Mouse (Mus musculus): ENCODE measurements around the gene Dand5. TPM values are rescaled to one million over a fixed set of nuclear protein-coding genes. Genes with fewer than 3 reads are reported as not detected.

Gene Dand5
- polyA plus RNA-seq, 1 experiment from 2014 or later, result 6.3 TPM

GRCm38 (mm10) chr8:84794486-84794885 lies 28.1 kb downstream of the Dand5 start:
- Histone ChIP-seq H3K27ac (peak overlapping the region; percentile 66), H3K9ac (peak overlapping the region; percentile 62), H3K9me3 (no peaks in the 10 kb centered on the region), H3K36me3 (peaks cover 26% of the 10 kb centered on the region), H3K4me2 (replicated peaks) (peak overlapping the region; percentile 48), H3K27me3 (peaks cover 62% of the 10 kb centered on the region), H3K4me1 (peaks cover 93% of the 10 kb centered on the region), H3K4me3 (peak overlapping the region; percentile 9; the same call in 1 of the 2 replicates)
- no peak for ATAC-seq (ENCODE audit: low FRiP score, low read depth)
- WGBS, result 47% methylated on average over 7 of the region's 7 CpGs

DNA sequence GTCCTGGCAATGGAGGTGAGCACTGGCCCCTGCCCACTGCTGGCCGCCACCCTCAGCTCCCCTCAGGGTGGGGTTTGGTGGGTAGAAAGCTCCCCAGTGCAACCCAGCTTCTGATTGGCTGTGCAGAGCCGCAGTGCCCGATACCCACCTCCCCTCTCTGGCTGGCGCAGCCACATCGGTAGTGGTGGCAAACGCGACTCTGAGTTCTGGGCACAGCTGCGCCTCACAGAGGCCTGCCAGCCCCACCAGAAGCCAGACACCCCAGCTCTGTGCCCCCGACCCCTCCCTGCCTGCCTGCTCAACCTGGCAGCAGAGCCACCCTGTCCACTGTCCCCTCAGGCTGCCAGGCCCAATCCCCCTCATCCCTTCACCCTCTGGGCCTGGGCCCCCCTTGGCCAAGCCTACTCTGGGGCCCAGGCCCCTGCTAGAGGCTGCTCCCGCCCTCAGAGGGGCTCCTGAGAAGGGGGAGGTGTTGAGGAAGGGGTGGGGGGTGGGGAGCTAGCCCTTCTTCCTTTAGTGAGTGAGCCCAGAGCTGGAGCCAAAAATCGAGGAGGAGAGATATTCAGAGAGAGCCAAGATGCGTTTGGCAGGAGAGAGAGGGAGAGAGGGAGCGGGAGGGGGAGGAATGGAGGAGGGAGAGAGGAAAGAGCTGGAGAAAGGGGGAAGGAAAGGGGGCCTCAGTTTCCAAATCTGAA lies 28.7 kb downstream of the Dand5 start:
- H3K36me3 ChIP-seq, result peaks cover 26% of the 10 kb centered on the region
- H3K4me2 ChIP-seq (replicated peaks), result peak overlapping the region; percentile 48
- ATAC-seq (ENCODE audit: low FRiP score, low read depth), result peak; percentile 46; the same call in 1 of the 2 replicates
- peaks cover 67% of the 10 kb centered on the region for H3K27me3 ChIP-seq
- peak overlapping the region; percentile 66 for H3K27ac ChIP-seq
- peak overlapping the region; percentile 62 for H3K9ac ChIP-seq
- no peaks in the 10 kb centered on the region for H3K9me3 ChIP-seq
- 54% methylated on average over 13 of the region's 13 CpGs for WGBS
- peaks cover 98% of the 10 kb centered on the region for H3K4me1 ChIP-seq
- peak overlapping the region; percentile 9 for H3K4me3 ChIP-seq

DNA sequence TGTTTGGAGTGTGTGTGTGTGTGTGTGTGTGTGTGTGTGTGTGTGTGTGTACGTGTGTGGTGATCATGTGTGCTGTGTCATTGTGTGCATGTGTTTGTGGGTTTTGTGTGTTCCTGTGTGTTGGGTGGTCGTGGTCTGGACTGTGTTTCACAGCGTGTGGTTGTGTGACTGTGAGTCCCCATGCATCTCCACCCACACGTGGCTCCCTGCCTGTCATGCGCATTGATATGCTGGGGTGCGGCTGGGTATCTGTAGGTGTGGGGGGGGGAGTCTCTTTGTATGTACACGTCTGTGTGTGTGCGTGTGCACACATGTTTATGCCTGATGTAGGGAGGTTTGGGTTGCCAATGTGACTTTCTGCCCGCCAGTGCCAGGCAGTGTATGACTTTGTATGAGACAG lies 29.5 kb downstream of the Dand5 start:
- H3K36me3 ChIP-seq, result peaks cover 25% of the 10 kb centered on the region
- H3K4me1 ChIP-seq, result peaks cover 98% of the 10 kb centered on the region
- H3K27ac ChIP-seq, result no peak overlapping the region
- no peak overlapping the region for H3K4me3 ChIP-seq
- WGBS, result 86% methylated on average over 9 of the region's 9 CpGs
- ATAC-seq (ENCODE audit: low FRiP score, low read depth), result no peak
- no peak overlapping the region for H3K4me2 ChIP-seq (replicated peaks)
- no peak overlapping the region for H3K9ac ChIP-seq
- no peaks in the 10 kb centered on the region for H3K9me3 ChIP-seq
- peaks cover 67% of the 10 kb centered on the region for H3K27me3 ChIP-seq

- no peak for ATAC-seq (ENCODE audit: low FRiP score, low read depth)
- no peak overlapping the region for H3K4me3 ChIP-seq
- no peaks in the 10 kb centered on the region for H3K9me3 ChIP-seq
- H3K27me3 ChIP-seq, result peaks cover 68% of the 10 kb centered on the region
- no peak overlapping the region for H3K9ac ChIP-seq
- no peak overlapping the region for H3K27ac ChIP-seq
- 81% methylated on average over 12 of the region's 12 CpGs for WGBS
- H3K36me3 ChIP-seq, result peaks cover 27% of the 10 kb centered on the region
- no peak overlapping the region for H3K4me2 ChIP-seq (replicated peaks)
- peaks cover 98% of the 10 kb centered on the region for H3K4me1 ChIP-seq
Observed at GRCm38 (mm10) chr8:84792429-84792947, 30.1 kb downstream of the Dand5 start.

- Histone ChIP-seq H3K27me3 (peaks cover 68% of the 10 kb centered on the region), H3K9ac (0 out of 2 replicates have a peak overlapping the region, but pooled peaks have one; percentile 31), H3K36me3 (peaks cover 7% of the 10 kb centered on the region), H3K4me3 (no peak overlapping the region), H3K4me2 (replicated peaks) (0 out of 2 replicates have a peak overlapping the region, but pooled peaks have one; percentile 11), H3K4me1 (peaks cover 98% of the 10 kb centered on the region), H3K9me3 (no peaks in the 10 kb centered on the region), H3K27ac (0 out of 2 replicates have a peak overlapping the region, but pooled peaks have one; percentile 6)
- no peak for ATAC-seq (ENCODE audit: low FRiP score, low read depth)
- 46% methylated on average over 2 of the region's 2 CpGs for WGBS
Observed at GRCm38 (mm10) chr8:84790537-84790936, 32.1 kb downstream of the Dand5 start.

DNA sequence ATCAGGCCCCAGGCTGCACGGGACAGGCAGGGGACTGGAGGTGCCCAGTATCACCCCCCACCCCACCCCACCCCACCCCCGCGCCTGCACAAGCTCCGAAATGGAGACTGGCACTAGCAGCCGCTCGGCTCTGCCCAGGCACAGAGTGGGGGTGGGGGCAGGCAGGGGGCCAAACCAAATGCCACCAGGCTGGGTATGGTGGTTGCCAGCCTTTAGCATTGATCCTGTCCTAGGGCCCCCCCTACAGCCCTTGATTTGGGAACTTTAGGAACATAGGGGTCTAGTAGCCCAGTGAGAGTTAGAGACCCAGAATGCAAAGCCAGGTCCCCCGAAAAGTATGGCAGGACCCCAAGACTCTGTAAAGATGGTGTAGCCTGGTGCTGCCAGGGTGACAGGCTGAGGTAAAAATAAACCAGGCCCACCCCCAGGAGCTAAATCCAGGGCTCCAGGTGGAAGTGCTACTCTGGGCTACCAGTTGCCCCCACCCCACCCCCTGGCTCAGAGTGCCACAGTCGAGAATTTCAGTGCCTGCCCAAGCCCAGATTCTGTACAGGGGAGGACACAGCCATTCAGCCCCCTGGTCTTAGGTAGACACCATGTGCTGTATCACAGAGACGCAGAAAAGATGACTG lies 32.7 kb downstream of the Dand5 start:
- Histone ChIP-seq H3K4me3 (no peak overlapping the region), H3K9me3 (no peaks in the 10 kb centered on the region), H3K27ac (0 out of 2 replicates have a peak overlapping the region, but pooled peaks have one; percentile 6), H3K4me1 (peaks cover 98% of the 10 kb centered on the region), H3K9ac (peak overlapping the region; percentile 25; the same call in 1 of the 2 replicates), H3K4me2 (replicated peaks) (peak overlapping the region; percentile 47; the same call in 1 of the 2 replicates), H3K27me3 (peaks cover 71% of the 10 kb centered on the region), H3K36me3 (peaks cover 4% of the 10 kb centered on the region; the same call in 1 of the 2 replicates)
- 71% methylated on average over 9 of the region's 9 CpGs for WGBS
- ATAC-seq (ENCODE audit: low FRiP score, low read depth), result no peak

DNA sequence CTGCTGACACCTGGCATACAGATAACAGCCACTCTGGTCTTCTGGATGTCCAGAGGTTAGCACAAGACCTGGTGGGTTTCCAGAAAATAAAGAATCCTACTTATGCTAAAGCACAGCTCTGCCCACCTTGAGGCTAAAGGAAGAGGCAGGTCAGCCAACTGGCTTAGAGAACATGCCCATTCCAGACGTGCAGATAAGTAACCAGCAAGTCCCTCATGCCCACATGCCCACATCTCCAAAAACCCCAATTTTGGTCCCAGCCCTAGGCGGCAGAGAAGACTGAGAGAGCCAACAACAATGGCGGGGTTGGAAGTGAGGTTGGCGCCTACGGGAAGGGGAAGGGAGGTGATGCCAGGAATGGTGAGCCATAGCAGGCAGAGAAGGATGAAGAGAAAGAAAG lies 33.3 kb downstream of the Dand5 start:
- H3K4me1 ChIP-seq, result peaks cover 98% of the 10 kb centered on the region
- WGBS, result 48% methylated on average over 5 of the region's 5 CpGs
- no peak for ATAC-seq (ENCODE audit: low FRiP score, low read depth)
- H3K27me3 ChIP-seq, result peaks cover 78% of the 10 kb centered on the region
- peak overlapping the region; percentile 25; the same call in 1 of the 2 replicates for H3K9ac ChIP-seq
- H3K4me2 ChIP-seq (replicated peaks), result peak overlapping the region; percentile 47
- peaks cover 4% of the 10 kb centered on the region; the same call in 1 of the 2 replicates for H3K36me3 ChIP-seq
- H3K4me3 ChIP-seq, result peak overlapping the region; percentile 11; the same call in 1 of the 2 replicates
- H3K9me3 ChIP-seq, result no peaks in the 10 kb centered on the region
- H3K27ac ChIP-seq, result peak overlapping the region; percentile 44

DNA sequence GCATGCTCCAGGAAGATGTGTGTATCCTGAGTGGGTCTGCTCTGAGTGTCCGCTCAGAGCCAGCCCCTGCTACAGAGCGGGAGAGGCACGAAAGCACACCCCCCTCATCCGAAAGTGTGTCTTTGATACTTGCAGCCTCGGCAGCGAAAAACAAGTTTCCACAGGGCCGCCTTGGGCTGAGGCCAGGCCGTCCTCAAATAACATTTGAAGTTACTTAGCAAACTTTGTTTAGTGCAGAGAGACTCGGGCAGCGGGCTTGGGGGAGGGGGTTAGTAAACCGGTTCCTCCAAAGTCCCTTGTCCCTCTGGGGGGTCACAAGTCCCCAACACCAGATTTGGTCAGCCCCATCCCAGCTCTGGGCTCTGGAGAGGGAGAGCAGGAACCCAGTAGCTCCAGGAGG lies 33.7 kb downstream of the Dand5 start:
- peak overlapping the region; percentile 11; the same call in 1 of the 2 replicates for H3K4me3 ChIP-seq
- peak overlapping the region; percentile 47 for H3K4me2 ChIP-seq (replicated peaks)
- WGBS, result 8% methylated on average over 11 of the region's 11 CpGs
- peak overlapping the region; percentile 25; the same call in 1 of the 2 replicates for H3K9ac ChIP-seq
- H3K27ac ChIP-seq, result peak overlapping the region; percentile 44
- H3K27me3 ChIP-seq, result peaks cover 80% of the 10 kb centered on the region
- ATAC-seq (ENCODE audit: low FRiP score, low read depth), result no peak
- H3K36me3 ChIP-seq, result peaks cover 4% of the 10 kb centered on the region; the same call in 1 of the 2 replicates
- H3K4me1 ChIP-seq, result peaks cover 98% of the 10 kb centered on the region
- no peaks in the 10 kb centered on the region for H3K9me3 ChIP-seq

DNA sequence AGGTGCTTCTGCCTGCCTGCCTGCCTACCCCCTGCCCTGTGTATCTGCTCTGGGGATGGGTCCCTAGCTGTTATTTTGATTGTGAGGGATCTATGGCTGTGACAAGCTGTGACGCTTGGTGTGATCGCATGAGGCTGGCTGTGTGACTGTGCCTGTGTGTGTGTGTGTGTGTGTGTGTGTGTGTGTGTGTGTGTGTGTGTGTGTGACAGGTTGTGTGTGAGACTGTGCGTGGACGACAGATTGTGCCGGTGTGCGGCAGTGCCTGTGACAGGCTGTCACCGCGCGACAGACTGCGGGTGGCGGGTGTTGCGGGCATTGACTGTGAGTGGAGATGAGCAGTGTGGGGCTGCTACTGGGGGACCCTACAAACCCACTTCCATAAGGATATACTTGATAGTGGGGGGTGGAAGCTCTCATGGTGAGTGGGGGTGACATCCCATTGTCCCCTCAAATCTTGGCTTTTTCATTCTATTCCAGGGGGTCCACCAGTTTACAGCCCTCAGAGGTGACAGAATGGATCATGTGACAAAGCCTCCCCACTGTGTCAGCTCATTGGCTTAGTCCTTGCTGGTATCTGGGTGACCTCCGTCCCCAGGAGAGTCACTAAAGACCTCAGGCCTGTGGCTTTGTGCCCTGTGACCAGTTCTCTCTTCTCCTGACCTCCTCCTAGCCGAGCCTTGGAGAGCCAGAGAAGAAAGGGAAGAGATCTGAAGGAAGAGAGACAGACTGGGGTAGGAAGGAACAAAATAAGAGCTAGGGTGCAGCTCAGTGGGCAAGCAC lies 34.9 kb downstream of the Dand5 start:
- no peaks in the 10 kb centered on the region for H3K9me3 ChIP-seq
- H3K4me2 ChIP-seq (replicated peaks), result 0 out of 2 replicates have a peak overlapping the region, but pooled peaks have one; percentile 60
- no peak overlapping the region for H3K27ac ChIP-seq
- no peak overlapping the region for H3K4me3 ChIP-seq
- H3K9ac ChIP-seq, result 0 out of 2 replicates have a peak overlapping the region, but pooled peaks have one; percentile 13
- no peak for ATAC-seq (ENCODE audit: low FRiP score, low read depth)
- peaks cover 98% of the 10 kb centered on the region for H3K4me1 ChIP-seq
- 35% methylated on average over 14 of the region's 14 CpGs for WGBS
- peaks cover 87% of the 10 kb centered on the region for H3K27me3 ChIP-seq
- peaks cover 4% of the 10 kb centered on the region; the same call in 1 of the 2 replicates for H3K36me3 ChIP-seq

DNA sequence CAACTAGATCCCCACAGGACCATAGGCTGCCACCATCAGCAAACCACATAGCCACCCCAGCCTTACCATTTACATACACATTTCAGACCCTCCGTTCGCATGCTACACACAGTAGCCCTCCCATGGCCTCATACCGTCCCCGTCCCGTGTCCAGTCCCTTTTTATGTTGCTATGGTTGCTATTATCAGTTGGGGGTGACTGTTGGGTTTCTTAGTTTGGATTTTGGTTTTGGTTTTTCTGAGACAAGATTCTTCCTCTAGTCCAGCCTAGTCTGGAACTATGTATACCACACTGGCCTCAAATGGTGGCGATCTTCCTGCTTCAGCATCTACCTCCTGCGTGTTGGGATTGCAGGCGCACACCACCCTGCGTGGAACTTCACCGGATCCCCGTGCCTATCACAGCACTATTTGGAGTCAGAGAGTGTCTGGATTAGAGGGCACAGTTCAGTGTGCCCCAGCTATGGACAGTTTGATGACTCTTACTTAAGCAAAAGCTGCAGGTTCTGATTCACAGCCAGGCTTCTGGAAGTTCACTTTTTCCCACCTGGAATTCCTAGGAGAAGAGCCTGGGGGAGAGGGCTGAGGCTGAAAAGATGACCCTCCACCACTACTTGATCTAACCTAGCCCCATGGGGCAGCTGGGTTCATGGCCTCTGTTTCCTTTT lies 35.7 kb downstream of the Dand5 start:
- ATAC-seq (ENCODE audit: low FRiP score, low read depth), result no peak
- WGBS, result 25% methylated on average over 11 of the region's 11 CpGs
- H3K9me3 ChIP-seq, result no peaks in the 10 kb centered on the region
- H3K27ac ChIP-seq, result no peak overlapping the region
- peak overlapping the region; percentile 60 for H3K4me2 ChIP-seq (replicated peaks)
- H3K36me3 ChIP-seq, result peaks cover 4% of the 10 kb centered on the region; the same call in 1 of the 2 replicates
- H3K9ac ChIP-seq, result peak overlapping the region; percentile 54; the same call in 1 of the 2 replicates
- peaks cover 98% of the 10 kb centered on the region for H3K4me1 ChIP-seq
- H3K27me3 ChIP-seq, result peaks cover 94% of the 10 kb centered on the region
- peak overlapping the region; percentile 34 for H3K4me3 ChIP-seq

Data from limb, embryonic 13.5 days (tissue).